ENCODE assay signal across 24 mouse cellular contexts in the genomic region with DNA sequence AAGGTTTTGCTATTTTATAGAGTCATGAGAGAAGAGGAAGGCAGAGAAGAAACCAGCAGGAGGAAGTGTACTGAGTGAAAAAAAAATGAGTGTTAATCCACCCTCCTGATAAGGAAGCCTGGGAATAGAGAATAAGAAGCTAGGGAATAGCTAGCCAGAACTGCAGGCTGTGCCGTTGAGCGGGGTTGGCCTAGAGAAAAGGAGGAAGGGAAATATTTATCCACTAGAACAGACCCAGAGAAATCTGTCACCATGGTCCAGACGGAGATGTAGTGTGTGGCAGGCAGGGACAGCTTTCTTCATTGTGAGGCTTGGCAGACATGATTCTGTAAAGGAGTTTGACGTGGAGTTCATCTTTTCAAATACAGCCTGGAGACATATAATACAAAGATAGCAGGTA.
DNase-seq lines count a peak whose midpoint lies in the region; ATAC-seq and TF ChIP-seq lines count a peak whose summit lies in the region.
"Had no signal": no experiment of that assay in that cellular context is flagged by ENCODE, and none has a peak within 500 bp of the region (broad histone marks: within the 10 kb centered on the region; RNA-seq: fewer than 3 reads in every experiment).

No protein-coding gene starts in this region.

- H3K4me3 ChIP-seq in forebrain, embryonic 15.5 days: no peak overlapping the region
- H3K4me3 ChIP-seq in forebrain, embryonic 13.5 days: no peak overlapping the region
- H3K4me3 ChIP-seq in heart, embryonic 12.5 days: no peak overlapping the region
- H3K4me3 ChIP-seq: heart, embryonic 15.5 days; hindbrain, embryonic 15.5 days had no signal

- 0 out of 2 replicates have a peak, but pooled peaks have one; percentile 38 for ATAC-seq in forebrain, embryonic 15.5 days (replicated peaks)
- no peak; the same call in 1 of the 2 replicates for ATAC-seq in forebrain, embryonic 13.5 days
- ATAC-seq in heart, embryonic 12.5 days (ENCODE audit: insufficient number of reproducible peaks, low FRiP score): 0 out of 2 replicates have a peak, but pooled peaks have one; percentile 33
- ATAC-seq in erythroblast, adult 5-6 weeks (replicated peaks; ENCODE audit: low FRiP score, poor library complexity, severe bottlenecking): no peak
- ATAC-seq: intestine, postnatal 0 days; Patski had no signal

- WGBS in forebrain, embryonic 15.5 days: 51% methylated on average over 4 of the region's 4 CpGs
- WGBS in forebrain, embryonic 13.5 days: 79% methylated on average over 4 of the region's 4 CpGs
- WGBS in heart, embryonic 12.5 days: 24% methylated on average over 4 of the region's 4 CpGs

- H3K36me3 ChIP-seq in forebrain, embryonic 15.5 days: no peaks in the 10 kb centered on the region
- no peaks in the 10 kb centered on the region for H3K36me3 ChIP-seq in forebrain, embryonic 13.5 days (ENCODE audit: poor library complexity, severe bottlenecking)
- no peaks in the 10 kb centered on the region for H3K36me3 ChIP-seq in heart, embryonic 12.5 days
- H3K36me3 ChIP-seq: G1E; heart, embryonic 15.5 days; hindbrain, embryonic 15.5 days had no signal

- H3K4me1 ChIP-seq in forebrain, embryonic 15.5 days: no peaks in the 10 kb centered on the region
- H3K4me1 ChIP-seq in forebrain, embryonic 13.5 days: no peaks in the 10 kb centered on the region
- H3K4me1 ChIP-seq in heart, embryonic 12.5 days (replicated peaks): peaks cover 4% of the 10 kb centered on the region; the same call in 1 of the 2 replicates
- H3K4me1 ChIP-seq: heart, embryonic 15.5 days; hindbrain, embryonic 15.5 days had no signal

- no peaks in the 10 kb centered on the region for H3K27me3 ChIP-seq in forebrain, embryonic 15.5 days
- H3K27me3 ChIP-seq in forebrain, embryonic 13.5 days: no peaks in the 10 kb centered on the region
- no peaks in the 10 kb centered on the region for H3K27me3 ChIP-seq in heart, embryonic 12.5 days (replicated peaks)
- H3K27me3 ChIP-seq: CH12.LX; heart, embryonic 15.5 days; hindbrain, embryonic 15.5 days; Patski had no signal

- no peak for TF ChIP-seq POLR2A in brain, embryonic 14.5 days (IDR thresholded peaks at IDR 0.05; ENCODE audit: borderline replicate concordance, extremely low read depth, insufficient read depth, insufficient read length, poor library complexity, severe bottlenecking)

- H3K4me2 ChIP-seq in forebrain, embryonic 15.5 days (replicated peaks): no peak overlapping the region
- H3K4me2 ChIP-seq in forebrain, embryonic 13.5 days: no peak overlapping the region
- no peak overlapping the region for H3K4me2 ChIP-seq in heart, embryonic 12.5 days
- H3K4me2 ChIP-seq: heart, embryonic 11.5 days; heart, embryonic 15.5 days; hindbrain, embryonic 15.5 days had no signal

- DNase-seq in heart, adult 11 months: no peak
- DNase-seq in brain, embryonic 14.5 days (ENCODE audit: low read depth): peak; percentile 47
- DNase-seq: adrenal gland, postnatal 10 days; adrenal gland, postnatal 36 days; B cell, adult 2 months; cerebellum, adult 11-12 months; cerebellum, adult 8-10 months; cerebellum, postnatal 14 days; gastrocnemius, postnatal 10 days; gastrocnemius, postnatal 36 days; heart, postnatal 10 days; heart, postnatal 36 days; kidney, adult 2 months had no signal

- H3K27ac ChIP-seq in forebrain, embryonic 15.5 days (replicated peaks): no peak overlapping the region
- H3K27ac ChIP-seq in forebrain, embryonic 13.5 days: no peak overlapping the region
- no peak overlapping the region for H3K27ac ChIP-seq in heart, embryonic 12.5 days (ENCODE audit: poor library complexity, severe bottlenecking)
- H3K27ac ChIP-seq: heart, embryonic 15.5 days; hindbrain, embryonic 15.5 days had no signal

- TF ChIP-seq CTCF in brain, embryonic 14.5 days (IDR thresholded peaks at IDR 0.05; ENCODE audit: borderline replicate concordance, extremely low read depth, insufficient read depth, insufficient read length): no peak

- H3K9me3 ChIP-seq in forebrain, embryonic 15.5 days: no peaks in the 10 kb centered on the region
- no peaks in the 10 kb centered on the region for H3K9me3 ChIP-seq in forebrain, embryonic 13.5 days (replicated peaks)
- H3K9me3 ChIP-seq in heart, embryonic 12.5 days (replicated peaks): no peaks in the 10 kb centered on the region
- H3K9me3 ChIP-seq: G1E; heart, embryonic 15.5 days; hindbrain, embryonic 15.5 days had no signal

- H3K9ac ChIP-seq in forebrain, embryonic 15.5 days (replicated peaks): no peak overlapping the region
- no peak overlapping the region for H3K9ac ChIP-seq in forebrain, embryonic 13.5 days
- H3K9ac ChIP-seq in heart, embryonic 12.5 days: no peak overlapping the region
- H3K9ac ChIP-seq: heart, embryonic 15.5 days; hindbrain, embryonic 15.5 days had no signal

Comparison
In these comparisons a context has a peak if more than half of its experiments do, and no peak if none do; other contexts are left out.
1. ATAC-seq: peak in forebrain, embryonic 15.5 days (single experiment) and heart, embryonic 12.5 days (single experiment); none in forebrain, embryonic 13.5 days (single experiment) and erythroblast, adult 5-6 weeks (single experiment).